ENCODE assay signal across 7 mouse cellular contexts in the genomic region with DNA sequence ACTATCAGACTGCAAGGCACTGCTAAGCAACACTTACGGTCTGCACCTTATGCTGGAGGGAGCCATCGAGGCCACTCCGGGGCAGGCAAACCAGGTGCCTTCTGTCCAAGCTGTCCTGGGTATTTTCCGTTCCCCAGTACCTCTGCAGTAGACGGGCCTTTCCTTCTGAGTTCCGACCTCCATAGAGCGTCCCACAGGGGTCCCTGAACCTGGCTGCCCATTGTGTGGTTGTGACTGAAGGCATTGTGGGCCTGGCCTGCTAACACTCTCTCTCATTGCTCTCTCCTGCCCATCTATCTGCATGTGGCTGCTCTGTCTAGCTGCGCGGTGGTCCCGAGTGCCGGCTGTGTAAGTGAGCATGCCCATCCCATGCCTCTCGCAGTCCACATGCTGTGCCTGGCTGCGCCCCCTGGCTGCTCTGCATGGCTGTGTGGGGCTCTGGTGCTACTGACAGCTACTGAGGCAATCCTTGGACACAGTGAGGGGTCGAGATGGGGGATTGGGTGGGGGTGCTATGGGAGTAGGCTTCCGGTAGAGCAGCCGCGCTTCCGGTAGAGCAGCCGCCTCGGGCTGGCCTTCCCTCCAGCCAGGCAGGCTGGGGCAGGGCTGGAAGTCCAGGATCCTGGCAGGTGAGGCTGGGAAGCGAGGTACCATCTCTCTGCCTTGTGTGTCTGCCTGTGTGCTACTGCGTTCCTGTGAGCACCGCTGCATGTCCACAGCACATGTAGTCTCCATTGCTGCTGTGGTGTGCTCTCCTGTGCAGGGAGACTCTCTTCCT. TPM values are rescaled to one million over a fixed set of nuclear protein-coding genes. Genes with fewer than 3 reads are reported as not detected.
DNase-seq lines count a peak whose midpoint lies in the region; ATAC-seq lines count a peak whose summit lies in the region.

No protein-coding gene starts in this region.

- H3K36me3 ChIP-seq in lung, embryonic 15.5 days = no peaks in the 10 kb centered on the region
- peaks cover 17% of the 10 kb centered on the region for H3K36me3 ChIP-seq in embryonic facial prominence, embryonic 13.5 days
- peaks cover 3% of the 10 kb centered on the region; the same call in 1 of the 2 replicates for H3K36me3 ChIP-seq in intestine, embryonic 14.5 days (ENCODE audit: control insufficient read depth, insufficient read depth, low read length)
- no peaks in the 10 kb centered on the region for H3K36me3 ChIP-seq in stomach, embryonic 14.5 days (ENCODE audit: control insufficient read depth, insufficient read depth, low read length)

- peaks cover 25% of the 10 kb centered on the region for H3K4me1 ChIP-seq in lung, embryonic 15.5 days
- peaks cover 31% of the 10 kb centered on the region for H3K4me1 ChIP-seq in embryonic facial prominence, embryonic 13.5 days
- H3K4me1 ChIP-seq in intestine, embryonic 14.5 days (replicated peaks; ENCODE audit: control insufficient read depth, insufficient read depth, low read length) = peaks cover 17% of the 10 kb centered on the region; the same call in 1 of the 2 replicates
- peaks cover 9% of the 10 kb centered on the region; the same call in 1 of the 2 replicates for H3K4me1 ChIP-seq in stomach, embryonic 14.5 days (ENCODE audit: control insufficient read depth, insufficient read depth, low read length)

- H3K9me3 ChIP-seq in lung, embryonic 15.5 days = no peaks in the 10 kb centered on the region
- no peaks in the 10 kb centered on the region for H3K9me3 ChIP-seq in embryonic facial prominence, embryonic 13.5 days
- H3K9me3 ChIP-seq in intestine, embryonic 14.5 days (ENCODE audit: control insufficient read depth, low read length) = no peaks in the 10 kb centered on the region
- H3K9me3 ChIP-seq in stomach, embryonic 14.5 days (ENCODE audit: control insufficient read depth, low read depth, low read length) = no peaks in the 10 kb centered on the region

- H3K27ac ChIP-seq in lung, embryonic 15.5 days = no peak overlapping the region
- H3K27ac ChIP-seq in embryonic facial prominence, embryonic 13.5 days = no peak overlapping the region
- H3K27ac ChIP-seq in intestine, embryonic 14.5 days (ENCODE audit: low read depth) = no peak overlapping the region
- H3K27ac ChIP-seq in stomach, embryonic 14.5 days (ENCODE audit: low read length) = no peak overlapping the region

- H3K4me3 ChIP-seq in lung, embryonic 15.5 days = 0 out of 2 replicates have a peak overlapping the region, but pooled peaks have one; percentile 7
- H3K4me3 ChIP-seq in embryonic facial prominence, embryonic 13.5 days = peak overlapping the region; percentile 16; the same call in 1 of the 2 replicates
- H3K4me3 ChIP-seq in intestine, embryonic 14.5 days (ENCODE audit: low read depth, low read length) = 0 out of 2 replicates have a peak overlapping the region, but pooled peaks have one; percentile 6
- peak overlapping the region; percentile 12; the same call in 1 of the 2 replicates for H3K4me3 ChIP-seq in stomach, embryonic 14.5 days (ENCODE audit: low read depth, low read length)

- peaks cover 35% of the 10 kb centered on the region for H3K27me3 ChIP-seq in lung, embryonic 15.5 days
- H3K27me3 ChIP-seq in embryonic facial prominence, embryonic 13.5 days = peaks cover 52% of the 10 kb centered on the region
- peaks cover 36% of the 10 kb centered on the region for H3K27me3 ChIP-seq in intestine, embryonic 14.5 days (replicated peaks; ENCODE audit: control insufficient read depth, insufficient read depth, low read length)
- peaks cover 17% of the 10 kb centered on the region for H3K27me3 ChIP-seq in stomach, embryonic 14.5 days (ENCODE audit: control insufficient read depth, insufficient read depth, low read length)

- no peak for DNase-seq in lung, postnatal 25 days (ENCODE audit: low spot score)
- DNase-seq in intestine, embryonic 14.5 days (ENCODE audit: low spot score) = no peak
- DNase-seq in layer of hippocampus, adult 11-12 months (ENCODE audit: low spot score) = no peak
- DNase-seq in adrenal gland, postnatal 10 days = no peak

- WGBS in lung, embryonic 15.5 days = 34% methylated on average over 23 of the region's 23 CpGs
- 25% methylated on average over 23 of the region's 23 CpGs for WGBS in embryonic facial prominence, embryonic 13.5 days
- 32% methylated on average over 23 of the region's 23 CpGs for WGBS in intestine, embryonic 14.5 days
- WGBS in stomach, embryonic 14.5 days = 29% methylated on average over 22 of the region's 23 CpGs

- no peak overlapping the region for H3K9ac ChIP-seq in lung, embryonic 15.5 days
- H3K9ac ChIP-seq in embryonic facial prominence, embryonic 13.5 days = no peak overlapping the region
- H3K9ac ChIP-seq in intestine, embryonic 14.5 days (ENCODE audit: low read length) = no peak overlapping the region
- no peak overlapping the region for H3K9ac ChIP-seq in stomach, embryonic 14.5 days (replicated peaks; ENCODE audit: low read depth, low read length)

- 0 out of 2 replicates have a peak, but pooled peaks have one; percentile 20 for ATAC-seq in lung, embryonic 15.5 days (ENCODE audit: borderline replicate concordance, extremely low read depth, low FRiP score, low TSS enrichment)
- ATAC-seq in embryonic facial prominence, embryonic 13.5 days (ENCODE audit: insufficient number of reproducible peaks, insufficient read depth, low FRiP score, low TSS enrichment, low read depth) = no peak
- ATAC-seq in intestine, embryonic 14.5 days (replicated peaks; ENCODE audit: low FRiP score, low TSS enrichment, low read depth) = peak; percentile 53; the same call in 1 of the 2 replicates
- peak; percentile 8; the same call in 1 of the 2 replicates for ATAC-seq in stomach, embryonic 14.5 days (ENCODE audit: insufficient number of reproducible peaks, insufficient read depth, low FRiP score, low read depth)

- H3K4me2 ChIP-seq in lung, embryonic 15.5 days = peak overlapping the region; percentile 29
- peak overlapping the region; percentile 59 for H3K4me2 ChIP-seq in embryonic facial prominence, embryonic 13.5 days
- H3K4me2 ChIP-seq in intestine, embryonic 14.5 days (ENCODE audit: low read length) = peak overlapping the region; percentile 30
- peak overlapping the region; percentile 32 for H3K4me2 ChIP-seq in stomach, embryonic 14.5 days (replicated peaks; ENCODE audit: low read depth, low read length)

RNA-seq across cellular contexts. Expression of a gene that starts 11.5 kb away (rescaled TPM):
- polyA plus RNA-seq in lung, embryonic 15.5 days (2015; fragmentation: Nextera tagmentation; extraction: Ambion mirVana) = 0.10 and 0.20 TPM in 2 replicates
- polyA plus RNA-seq in embryonic facial prominence, embryonic 13.5 days (2015; fragmentation: Nextera tagmentation; extraction: Ambion mirVana) = 0.35 and 0.48 TPM in 2 replicates
- 0.43 TPM in 1 of 2 replicates, not detected in the other for polyA plus RNA-seq in intestine, embryonic 14.5 days (2014; fragmentation: Nextera tagmentation; extraction: Ambion mirVana)
- polyA plus RNA-seq in stomach, embryonic 14.5 days (2014; fragmentation: Nextera tagmentation; extraction: Ambion mirVana) = 0.27 and 0.64 TPM in 2 replicates
- total RNA-seq in adrenal gland, postnatal 10 days (2021) = under 1 TPM; 0.45 to 0.76 TPM

RNA-seq across cellular contexts. Expression of a gene that starts 35.1 kb away (rescaled TPM):
- polyA plus RNA-seq in lung, embryonic 15.5 days (2015; fragmentation: Nextera tagmentation; extraction: Ambion mirVana) = 45.9 and 46.2 TPM in 2 replicates
- 51.5 and 54.8 TPM in 2 replicates for polyA plus RNA-seq in embryonic facial prominence, embryonic 13.5 days (2015; fragmentation: Nextera tagmentation; extraction: Ambion mirVana)
- polyA plus RNA-seq in intestine, embryonic 14.5 days (2014; fragmentation: Nextera tagmentation; extraction: Ambion mirVana) = 41.3 and 44.9 TPM in 2 replicates
- 52.6 and 52.8 TPM in 2 replicates for polyA plus RNA-seq in stomach, embryonic 14.5 days (2014; fragmentation: Nextera tagmentation; extraction: Ambion mirVana)
- 10 to 100 TPM in 1 of 2 experiments, 1 to 10 TPM in 1; 9.2 to 11.1 TPM for total RNA-seq in adrenal gland, postnatal 10 days (2021)

RNA-seq across cellular contexts. Expression of a gene that starts 57.2 kb away (rescaled TPM):
- polyA plus RNA-seq in lung, embryonic 15.5 days (2015; fragmentation: Nextera tagmentation; extraction: Ambion mirVana) = 2.5 and 2.8 TPM in 2 replicates
- polyA plus RNA-seq in embryonic facial prominence, embryonic 13.5 days (2015; fragmentation: Nextera tagmentation; extraction: Ambion mirVana) = 2.2 and 2.9 TPM in 2 replicates
- 1.9 and 2.1 TPM in 2 replicates for polyA plus RNA-seq in intestine, embryonic 14.5 days (2014; fragmentation: Nextera tagmentation; extraction: Ambion mirVana)
- polyA plus RNA-seq in stomach, embryonic 14.5 days (2014; fragmentation: Nextera tagmentation; extraction: Ambion mirVana) = 2.4 and 2.8 TPM in 2 replicates
- total RNA-seq in adrenal gland, postnatal 10 days (2021) = 10 to 100 TPM; 54.1 to 67.5 TPM
